Mouse (Mus musculus): ENCODE data around the gene Taar7b.

The Taar7b gene

DNA sequence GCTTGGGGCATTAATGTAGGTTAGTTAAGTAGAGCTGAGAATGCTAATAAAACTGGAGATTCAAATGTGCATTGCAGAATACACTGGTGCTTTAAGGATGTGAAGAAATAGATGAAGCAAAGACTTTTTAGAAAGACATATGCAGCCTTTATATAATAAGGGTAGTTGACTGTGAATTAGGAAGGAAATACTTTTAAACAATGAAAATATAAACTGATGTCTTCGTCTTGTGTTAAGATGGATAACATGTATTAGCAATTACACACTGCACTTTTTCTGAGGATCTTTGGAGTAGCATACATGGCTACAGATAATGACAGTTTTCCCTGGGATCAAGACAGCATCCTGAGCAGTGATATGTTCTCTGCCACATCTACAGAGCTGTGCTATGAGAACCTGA, at the start of gene Taar7b:
Gene Taar7b, plus strand, starts transcription at position 301 of the 400 bp plus-strand sequence.
- no peak for DNase-seq

DNA sequence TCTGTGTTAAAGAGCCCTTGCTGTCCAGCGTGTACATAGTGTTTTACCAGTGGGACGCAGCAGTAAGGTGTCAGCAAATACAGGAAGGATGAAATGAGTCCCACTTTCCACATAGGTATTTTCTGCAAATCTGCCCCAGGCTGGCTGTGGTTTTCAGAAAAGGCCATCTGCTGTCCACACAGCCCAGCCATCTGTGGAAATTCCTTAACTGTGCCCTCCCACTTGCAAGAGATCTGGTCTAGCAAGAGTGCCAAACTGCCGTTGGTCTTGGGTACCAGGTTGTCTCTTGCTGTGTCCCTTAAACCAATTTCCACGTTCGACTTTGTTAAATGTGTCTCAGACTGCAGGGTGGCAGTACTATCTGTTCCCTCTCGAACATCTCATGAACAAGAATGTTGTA, 48.0 kb upstream of the Taar7b start:
- peak; percentile 66 to 76 for DNase-seq

DNA sequence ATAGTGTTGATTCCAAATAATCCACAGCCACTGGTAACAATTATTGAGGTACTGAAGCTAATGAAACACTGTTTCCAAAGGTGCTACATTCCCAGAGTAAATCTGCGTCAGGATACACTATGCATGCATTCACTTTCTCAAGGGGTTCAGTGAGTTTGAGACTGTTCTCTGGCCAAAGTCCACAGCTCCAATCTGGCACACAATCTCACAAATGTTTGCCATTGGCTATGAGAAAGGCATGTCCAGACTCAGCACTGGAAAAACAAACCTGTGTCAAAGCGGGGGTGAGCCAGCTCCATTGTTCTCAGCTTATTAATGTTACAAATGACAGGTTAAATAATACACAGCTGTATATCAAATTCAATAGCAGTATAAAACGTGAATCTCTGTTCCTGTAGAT, 40.7 kb upstream of the Taar7b start:
- DNase-seq = peak; percentile 46 to 66

DNA sequence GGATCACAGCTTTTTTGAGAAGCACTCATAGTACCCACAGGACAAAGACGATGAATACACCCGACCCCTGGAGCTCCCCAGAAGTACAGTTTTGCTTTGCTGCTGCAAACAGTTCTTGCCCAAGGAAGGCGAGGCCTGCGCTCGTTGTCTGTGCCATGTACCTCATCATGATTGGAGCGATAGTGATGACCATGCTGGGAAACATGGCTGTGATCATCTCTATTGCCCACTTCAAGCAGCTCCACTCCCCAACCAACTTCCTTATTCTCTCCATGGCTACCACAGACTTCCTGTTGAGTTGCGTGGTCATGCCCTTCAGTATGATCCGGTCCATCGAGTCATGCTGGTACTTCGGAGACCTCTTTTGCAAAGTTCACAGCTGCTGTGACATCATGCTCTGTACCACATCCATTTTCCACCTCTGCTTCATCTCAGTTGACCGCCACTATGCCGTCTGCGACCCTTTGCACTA, 39.3 kb upstream of the Taar7b start, which contains the start of gene Taar4:
Gene Taar4, plus strand, starts transcription at position 51 of the 472 bp plus-strand sequence.
- no peak for DNase-seq

DNA sequence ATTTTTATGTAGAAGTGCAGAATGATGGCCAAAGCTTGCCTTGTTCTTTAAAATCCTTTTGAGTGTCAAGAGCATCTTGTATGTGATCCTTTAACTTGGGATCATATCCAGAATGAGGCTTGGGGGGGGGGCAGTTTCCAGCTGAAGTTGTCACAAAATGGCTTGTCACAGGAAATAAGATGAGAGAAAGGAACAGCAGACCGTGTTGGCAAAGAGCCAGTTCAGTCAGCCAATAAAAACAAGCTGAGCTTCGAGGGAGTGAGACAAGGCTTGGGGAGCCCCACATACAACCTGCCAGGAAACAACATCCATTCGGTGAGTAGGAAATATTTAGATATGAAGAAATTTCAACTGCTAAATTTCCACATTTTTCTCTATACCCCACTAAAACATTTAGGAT, 36.3 kb upstream of the Taar7b start:
- peak; percentile 75 to 79 for DNase-seq

DNA sequence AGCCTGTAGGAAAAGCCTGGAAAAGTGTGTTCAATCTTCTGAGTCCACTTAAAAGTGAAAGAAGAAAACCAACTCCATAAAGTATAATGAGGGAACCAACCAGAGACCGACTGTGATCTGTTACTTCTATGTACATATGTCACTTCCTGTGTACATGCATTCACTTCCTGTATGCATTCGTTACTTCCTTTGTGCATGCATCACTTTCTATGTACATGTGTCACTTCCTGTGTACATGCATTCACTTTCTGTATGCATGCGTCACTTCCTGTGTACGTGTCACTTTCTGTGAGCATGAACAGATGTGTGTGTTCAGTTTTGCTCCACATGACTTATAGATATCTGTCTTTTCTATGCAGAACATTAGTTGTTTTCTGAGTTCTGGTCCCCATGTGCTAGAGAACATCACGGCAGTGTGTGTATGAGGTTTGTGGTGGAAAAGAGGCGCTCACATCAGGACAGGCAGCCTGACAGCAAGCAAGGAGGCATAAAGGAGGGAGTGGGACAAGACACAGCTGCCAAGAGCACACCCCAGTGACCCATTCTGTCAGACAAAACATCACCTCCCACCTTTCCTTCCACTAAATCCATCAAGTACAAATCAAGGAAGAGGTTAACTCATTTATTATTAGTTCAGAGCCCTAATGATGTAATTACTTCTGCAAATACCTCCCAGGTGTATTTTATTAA, 34.7 kb upstream of the Taar7b start:
- no peak for DNase-seq

DNA sequence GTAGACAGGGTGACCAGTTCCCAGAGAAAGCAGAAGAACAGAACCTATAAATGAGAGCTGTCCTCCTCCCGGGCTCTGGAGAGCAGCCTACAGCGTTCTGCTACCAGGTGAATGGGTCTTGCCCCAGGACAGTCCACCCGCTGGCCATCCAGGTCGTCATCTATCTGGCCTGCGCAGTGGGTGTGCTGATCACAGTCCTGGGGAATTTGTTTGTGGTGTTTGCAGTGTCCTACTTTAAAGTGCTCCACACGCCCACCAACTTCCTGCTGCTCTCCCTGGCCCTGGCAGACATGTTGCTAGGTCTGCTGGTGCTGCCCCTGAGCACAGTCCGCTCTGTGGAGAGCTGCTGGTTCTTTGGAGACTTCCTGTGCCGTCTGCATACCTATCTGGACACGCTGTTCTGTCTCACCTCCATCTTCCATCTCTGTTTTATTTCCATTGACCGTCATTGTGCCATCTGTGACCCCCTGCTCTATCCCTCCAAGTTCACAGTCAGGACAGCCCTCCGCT, 29.0 kb upstream of the Taar7b start, which contains the start of gene Taar5:
Gene Taar5, plus strand, starts transcription at position 51 of the 510 bp plus-strand sequence.
- no peak for DNase-seq

DNA sequence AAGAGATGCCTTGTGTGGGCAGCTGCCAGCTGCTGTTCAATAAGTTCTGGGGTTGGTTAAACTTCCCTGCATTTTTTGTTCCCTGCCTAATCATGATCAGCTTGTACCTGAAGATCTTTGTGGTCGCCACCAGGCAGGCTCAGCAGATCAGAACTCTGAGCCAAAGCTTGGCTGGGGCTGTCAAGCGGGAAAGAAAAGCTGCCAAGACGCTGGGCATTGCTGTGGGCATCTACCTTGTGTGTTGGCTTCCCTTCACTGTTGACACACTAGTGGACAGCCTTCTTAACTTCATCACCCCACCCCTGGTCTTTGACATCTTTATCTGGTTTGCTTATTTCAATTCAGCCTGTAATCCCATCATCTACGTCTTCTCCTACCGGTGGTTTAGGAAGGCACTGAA, 28.5 kb upstream of the Taar7b start:
- peak; percentile 51 to 65 for DNase-seq

DNA sequence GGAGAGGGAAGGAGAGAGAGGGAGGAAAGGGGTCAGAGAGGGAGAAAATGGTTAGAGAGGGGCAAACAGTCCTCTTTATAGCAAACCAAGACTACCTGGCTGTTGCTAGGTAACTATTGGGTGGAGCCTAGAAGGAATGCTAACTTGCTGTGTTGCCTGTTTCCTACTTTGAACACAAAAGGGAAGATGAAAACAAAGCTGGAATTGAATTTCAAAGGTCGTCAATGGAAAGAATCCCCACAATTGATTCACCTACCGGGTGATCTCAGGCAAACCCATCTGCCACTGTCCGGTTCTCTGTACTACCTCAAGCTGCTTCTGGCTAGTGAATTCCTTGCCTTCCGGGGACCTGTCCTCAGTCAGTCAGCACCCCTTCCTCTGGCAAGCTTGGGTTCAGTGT, 21.8 kb upstream of the Taar7b start:
- DNase-seq = no peak

DNA sequence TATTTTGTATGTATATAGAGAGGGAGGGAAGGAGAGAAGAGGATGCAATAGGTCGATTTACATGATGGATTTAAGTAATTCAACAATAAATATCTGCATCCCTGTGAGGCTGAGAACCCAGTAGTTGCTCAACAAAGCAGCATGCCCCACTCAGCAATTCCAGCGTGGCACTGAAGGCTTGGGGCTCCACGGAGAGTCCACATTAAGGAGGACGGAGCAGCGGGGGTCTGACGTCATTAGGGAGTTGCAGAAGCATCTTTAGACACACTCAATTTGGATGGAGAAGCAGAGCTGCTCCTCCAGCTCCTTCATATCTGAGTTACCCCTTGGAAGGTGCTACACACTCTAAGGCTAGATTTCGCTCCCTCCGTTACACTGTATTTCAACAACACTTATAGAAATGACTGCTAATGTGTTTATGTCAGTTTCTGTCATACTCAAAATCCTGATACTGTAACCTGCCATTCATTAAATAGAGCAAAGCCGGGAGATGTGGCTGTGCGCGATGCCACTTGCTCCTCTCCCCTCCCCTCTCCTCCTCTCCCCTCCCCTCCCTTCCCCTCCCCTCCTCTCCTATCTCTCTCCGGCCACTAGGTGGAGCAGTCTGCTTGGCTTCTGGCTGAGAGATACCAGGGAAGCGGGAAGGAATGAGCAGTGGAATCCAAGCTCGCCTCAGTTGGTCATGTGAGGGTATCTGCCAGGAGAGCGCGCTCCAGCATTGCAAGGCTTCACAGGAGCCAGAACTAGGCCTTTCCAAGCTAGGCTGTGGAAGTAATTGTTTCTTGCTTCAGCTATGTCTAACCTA, 20.6 kb upstream of the Taar7b start:
- peak; percentile 88 to 91 for DNase-seq

DNA sequence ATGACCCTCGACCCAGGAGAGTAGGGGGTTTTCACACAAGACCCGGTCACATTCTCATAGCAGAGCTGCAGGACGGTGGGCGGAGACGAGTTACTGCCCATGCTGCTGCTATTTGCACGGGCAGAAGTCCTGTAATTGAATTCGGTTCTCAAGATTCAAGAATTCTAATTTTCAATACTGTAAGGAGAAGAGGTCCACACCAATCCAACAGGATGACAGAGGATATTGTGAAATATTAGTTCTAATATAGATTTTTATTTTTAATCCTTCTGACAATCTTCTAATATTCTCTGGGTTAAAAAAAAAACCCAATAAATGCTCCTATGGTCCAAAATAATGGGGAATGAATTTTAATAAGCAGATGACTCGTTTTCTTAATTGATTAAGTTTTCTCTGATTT, 14.2 kb upstream of the Taar7b start, which contains the start of gene Taar6:
Gene Taar6, minus strand, starts transcription at position 101 of the 400 bp plus-strand sequence.
- no peak for DNase-seq

DNA sequence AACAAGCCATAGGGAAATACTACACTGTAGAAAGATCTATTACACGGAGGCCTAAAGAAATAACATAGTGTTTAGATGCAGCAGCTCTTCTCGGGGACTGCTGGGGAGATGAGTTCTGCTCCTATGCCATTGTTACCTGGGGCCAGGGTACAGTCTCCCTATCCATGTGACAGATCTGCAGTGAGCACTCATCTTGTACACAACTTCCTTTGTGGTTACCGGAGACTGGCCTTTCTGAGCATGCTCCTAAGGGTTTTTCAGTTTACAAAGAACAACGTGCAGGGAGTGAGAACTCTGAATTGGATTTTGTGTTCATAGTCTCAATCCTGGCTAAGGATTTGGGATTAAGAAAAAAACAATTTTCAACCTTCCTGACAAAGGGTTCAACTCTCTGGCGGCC, 13.3 kb upstream of the Taar7b start:
- DNase-seq = no peak

DNA sequence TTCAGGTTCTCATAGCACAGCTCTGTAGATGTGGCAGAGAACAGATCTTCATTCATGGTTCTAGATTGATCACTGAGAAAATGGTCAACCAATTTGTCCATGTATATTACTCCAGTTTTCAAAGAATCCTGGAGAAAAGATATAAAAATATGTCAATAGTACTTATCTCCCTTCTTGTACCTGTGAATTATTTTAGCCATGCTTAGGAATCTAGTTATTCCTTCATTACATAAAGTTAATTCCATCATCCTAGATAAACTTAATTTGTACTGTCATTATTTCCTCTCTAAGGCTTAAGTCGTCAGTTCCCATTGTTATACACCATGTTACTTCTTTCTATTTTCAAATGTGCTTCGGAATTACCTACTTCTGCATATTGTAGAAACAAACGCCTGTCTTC, 6.4 kb upstream of the Taar7b start, which contains the start of gene Taar7a:
Gene Taar7a, minus strand, starts transcription at position 101 of the 400 bp plus-strand sequence.
- no peak for DNase-seq

DNA sequence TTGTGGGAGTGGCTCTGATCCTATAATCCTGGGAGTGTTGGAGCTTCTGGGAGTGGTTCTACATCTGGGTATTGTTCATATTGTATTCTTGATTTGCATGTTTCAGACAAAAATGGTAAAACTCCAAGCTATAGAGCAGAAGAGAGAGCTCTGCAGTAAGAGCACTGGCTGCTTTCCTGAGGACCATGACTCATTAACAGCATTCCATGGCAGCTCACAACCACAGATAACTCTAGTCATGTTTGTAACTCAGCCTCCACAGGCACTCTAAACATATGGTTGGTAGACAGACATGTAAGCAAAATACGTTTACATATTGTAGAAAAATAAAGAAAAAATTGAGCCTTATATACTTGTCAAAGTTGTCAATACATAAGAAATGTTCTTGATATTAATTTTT, 6.7 kb downstream of the Taar7b start:
- DNase-seq = no peak

DNA sequence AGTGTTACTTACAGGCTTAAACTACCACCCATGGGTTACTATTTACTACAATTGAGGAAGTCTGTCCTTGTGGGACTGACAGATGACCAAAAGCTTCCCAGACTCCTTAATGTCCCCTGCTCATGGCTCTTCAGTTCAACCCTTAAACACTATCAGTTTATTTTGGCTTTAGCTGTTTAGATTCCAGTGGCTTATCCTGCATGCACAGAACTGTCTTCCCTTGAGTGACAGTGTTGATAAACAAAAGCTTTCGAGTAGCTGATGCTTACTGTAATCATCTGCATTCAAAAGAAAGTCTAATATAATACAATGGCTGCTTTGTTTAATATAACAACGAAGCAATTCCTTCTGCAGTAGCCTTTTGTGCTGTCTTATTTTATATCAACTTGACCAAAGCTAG, 7.3 kb downstream of the Taar7b start:
- no peak for DNase-seq

DNA sequence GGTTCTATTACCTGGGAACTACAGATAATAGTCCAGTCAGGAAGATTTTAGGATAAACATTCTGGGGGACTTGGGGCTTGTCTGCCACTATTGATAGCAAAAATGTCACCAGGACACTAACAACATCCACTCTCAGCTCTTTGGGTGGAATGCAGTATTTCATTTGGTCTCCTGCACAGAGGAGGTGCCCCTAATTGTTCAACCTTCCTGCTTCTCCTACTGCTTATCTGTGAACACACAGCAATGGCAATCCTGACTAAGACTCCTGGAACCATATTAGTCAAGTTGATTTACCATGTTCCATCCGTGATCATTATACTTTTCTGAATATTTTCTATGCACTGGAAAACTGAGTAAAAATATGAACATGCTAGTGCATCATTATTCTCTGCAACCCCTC, 8.4 kb downstream of the Taar7b start:
- no peak for DNase-seq

DNA sequence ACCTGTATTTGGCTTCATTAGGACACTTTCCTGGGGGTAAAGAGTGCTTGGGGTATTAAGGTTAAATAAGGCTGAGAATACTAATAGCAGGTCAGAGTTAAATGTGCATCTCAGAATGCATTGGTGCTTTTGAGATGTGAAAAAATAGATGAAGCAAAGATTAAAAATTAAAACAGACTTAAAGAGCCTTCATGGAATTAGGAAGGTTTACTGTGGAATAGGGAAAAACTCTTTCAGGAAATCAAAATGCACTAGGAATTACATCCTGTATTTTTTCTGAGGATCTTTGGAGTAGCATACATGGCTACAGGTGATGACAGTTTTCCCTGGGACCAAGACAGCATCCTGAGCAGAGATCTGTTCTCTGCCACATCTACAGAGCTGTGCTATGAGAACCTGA, 27.2 kb downstream of the Taar7b start, which contains the start of gene Taar7d:
Gene Taar7d, plus strand, starts transcription at position 301 of the 400 bp plus-strand sequence.
- no peak for DNase-seq

DNA sequence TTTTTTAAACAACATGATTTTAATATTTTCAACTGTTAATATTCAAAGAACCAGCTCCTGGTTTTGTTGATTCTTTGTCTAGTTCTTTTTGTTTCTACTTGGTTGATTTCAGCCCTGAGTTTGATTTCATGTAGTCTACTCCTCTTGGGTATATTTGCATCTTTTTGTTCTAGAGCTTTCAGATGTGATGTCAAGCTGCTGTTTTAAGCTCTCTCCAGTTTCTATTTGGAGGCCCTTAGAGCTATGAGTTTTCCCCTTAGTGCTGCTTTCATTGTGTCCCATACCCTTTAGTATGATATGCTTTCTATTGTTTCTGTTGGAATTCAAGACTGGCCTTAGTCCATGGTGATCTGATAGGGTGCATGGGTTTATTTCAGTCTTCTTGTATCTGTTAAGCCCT, 31.6 kb downstream of the Taar7b start:
- no peak for DNase-seq

DNA sequence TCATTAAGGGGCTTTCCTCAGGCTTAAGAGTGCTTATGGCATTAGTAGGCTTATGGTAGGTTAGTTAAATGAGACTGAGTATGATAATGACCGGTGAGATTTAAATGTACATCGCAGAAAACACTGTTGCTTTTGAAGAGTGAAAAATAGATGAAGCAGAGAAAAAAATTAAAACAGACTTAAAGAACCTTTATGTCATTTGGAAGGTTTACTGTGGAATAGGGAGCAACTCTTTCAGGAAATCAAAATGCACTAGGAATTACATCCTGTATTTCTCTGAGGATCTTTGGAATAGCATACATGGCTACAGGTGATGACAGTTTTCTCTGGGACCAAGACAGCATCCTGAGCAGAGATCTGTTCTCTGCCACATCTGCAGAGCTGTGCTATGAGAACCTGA, 37.6 kb downstream of the Taar7b start, which contains the start of gene Taar7e:
Gene Taar7e, plus strand, starts transcription at position 301 of the 400 bp plus-strand sequence.
- no peak for DNase-seq

DNA sequence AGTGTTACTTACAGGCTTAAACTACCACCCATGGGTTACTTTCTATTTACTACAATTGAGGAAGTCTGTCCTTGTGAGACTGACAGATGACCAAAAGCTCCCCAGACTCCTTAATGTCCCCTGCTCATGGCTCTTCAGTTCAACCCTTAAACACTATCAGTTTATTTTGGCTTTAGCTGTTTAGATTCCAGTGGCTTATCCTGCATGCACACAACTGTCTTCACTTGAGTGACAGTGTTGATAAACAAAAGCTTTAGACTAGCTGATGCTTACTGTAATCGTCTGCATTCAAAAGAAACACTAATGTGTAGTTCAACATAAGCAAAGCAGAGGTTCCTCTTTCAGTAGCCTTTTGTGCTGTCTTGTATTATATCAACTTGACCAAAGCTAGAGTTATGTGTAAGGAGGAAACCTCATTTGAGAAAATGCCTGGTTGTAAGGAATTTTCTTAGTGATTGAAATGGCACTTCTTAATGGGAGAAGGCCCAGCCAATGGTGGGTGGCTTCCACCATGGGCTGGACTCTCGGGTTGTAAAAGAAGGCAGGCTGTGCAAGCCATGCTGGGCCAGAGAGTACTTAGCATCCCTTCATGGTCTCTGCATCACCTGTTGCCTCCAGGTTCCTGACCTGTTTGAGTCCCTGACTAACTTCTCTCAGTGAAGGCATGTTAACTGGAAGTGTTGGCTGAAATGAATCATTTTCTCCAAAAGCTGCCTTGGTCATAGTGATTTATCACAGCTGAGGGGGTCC, 40.6 kb downstream of the Taar7b start:
- DNase-seq = no peak

DNA sequence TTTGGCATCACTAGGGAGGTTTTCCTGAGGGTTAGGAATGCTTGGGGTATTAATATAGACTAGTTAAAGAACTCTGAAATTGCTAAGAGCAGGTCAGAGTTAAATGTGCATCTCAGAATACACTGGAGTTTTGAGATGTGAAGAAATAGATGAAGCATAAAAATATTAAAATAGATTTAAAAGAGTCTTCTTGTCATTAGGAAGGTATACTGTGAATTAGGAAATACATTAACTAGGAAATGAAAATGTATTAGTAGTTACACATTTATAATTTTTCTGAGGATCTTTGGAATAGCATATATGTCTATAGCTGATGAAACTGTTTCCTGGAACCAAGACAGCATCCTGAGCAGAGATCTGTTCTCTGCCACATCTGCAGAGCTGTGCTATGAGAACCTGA, 49.5 kb downstream of the Taar7b start, which contains the start of gene Taar7f:
Gene Taar7f, plus strand, starts transcription at position 301 of the 400 bp plus-strand sequence.
- DNase-seq = no peak
